Mouse (Mus musculus) testis, postnatal 10 days (tissue): ENCODE results near the gene Tmtc3.
A peak's percentile ranks its signal among the peaks of the same experiment; 100 is the strongest.
"Not testable (repeated sequence)": the region's sequence is repeated elsewhere in the genome, so short reads cannot be mapped to it uniquely, and the experiment has no call there.

Experiments
- DNase-seq: peaks from one replicate; pipeline ENCODE4 v3.0.0; 2021; ENCODE audit warnings: low spot score

The Tmtc3 gene

GRCm38 (mm10) chr10:100487097-100487978, at the start of gene Tmtc3, which contains the start of gene Cep290:
Gene Tmtc3 (minus strand): TSS chr10:100487350.
Gene Cep290 (plus strand): TSS chr10:100487558.
- DNase-seq = peak; percentile 94

GRCm38 (mm10) chr10:100524499-100525390, 37.6 kb upstream of the Tmtc3 start:
- DNase-seq = no peak

GRCm38 (mm10) chr10:100522330-100522729, 35.2 kb upstream of the Tmtc3 start:
- DNase-seq = no peak

- no peak for DNase-seq
Observed at GRCm38 (mm10) chr10:100521617-100522016, 34.5 kb upstream of the Tmtc3 start.

- DNase-seq = no peak
Observed at GRCm38 (mm10) chr10:100508170-100508569, 21.0 kb upstream of the Tmtc3 start.

- DNase-seq = no peak
Observed at GRCm38 (mm10) chr10:100498309-100498708, 11.2 kb upstream of the Tmtc3 start.

- no peak for DNase-seq
Observed at GRCm38 (mm10) chr10:100491916-100492315, 4.8 kb upstream of the Tmtc3 start.

GRCm38 (mm10) chr10:100486701-100487096, 451 bp downstream of the Tmtc3 start:
- DNase-seq = no peak

- DNase-seq = no peak
Observed at GRCm38 (mm10) chr10:100479538-100479937, 7.6 kb downstream of the Tmtc3 start.

GRCm38 (mm10) chr10:100475040-100475439, 12.1 kb downstream of the Tmtc3 start:
- DNase-seq = no peak

- DNase-seq = no peak
Observed at GRCm38 (mm10) chr10:100460515-100460914, 26.6 kb downstream of the Tmtc3 start.

GRCm38 (mm10) chr10:100449394-100449793, 37.8 kb downstream of the Tmtc3 start:
- no peak for DNase-seq

- no peak for DNase-seq
Observed at GRCm38 (mm10) chr10:100427592-100427991, 59.6 kb downstream of the Tmtc3 start.

- peak; percentile 45 for DNase-seq
Observed at GRCm38 (mm10) chr10:100415566-100415965, 71.6 kb downstream of the Tmtc3 start.

GRCm38 (mm10) chr10:100402301-100402700, 84.8 kb downstream of the Tmtc3 start:
- not testable (repeated sequence) for DNase-seq
